Mouse (Mus musculus) heart, embryonic 13.5 days (tissue): ENCODE data around the gene Troap. TPM values are rescaled to one million over a fixed set of nuclear protein-coding genes. Genes with fewer than 3 reads are reported as not detected.

Source experiments
- ATAC-seq: fragments of 200-750 bp; cut with Nextera tagmentation; 2 replicates; pipeline ENCODE4 v1.8.0; 2017; ENCODE audit warnings: moderate TSS enrichment; ENCODE audit not compliant: insufficient number of reproducible peaks, low FRiP score, low TSS enrichment; ENCODE audit errors: extremely low read depth
- H3K27ac ChIP-seq: fragments of 300-500 bp; sonication (generic); replicated peaks from 2 replicates; pipeline ENCODE4 v1.5.1; 2015; ENCODE audit warnings: moderate library complexity, mild to moderate bottlenecking, inconsistent platforms
- H3K27me3 ChIP-seq: fragments of 300-500 bp; sonication (generic); replicated peaks from 2 replicates; pipeline ENCODE4 v1.6.1; 2015; ENCODE audit warnings: mild to moderate bottlenecking, inconsistent platforms
- H3K36me3 ChIP-seq: fragments of 300-500 bp; sonication (generic); 2 replicates; pipeline ENCODE4 v1.6.1; 2015; ENCODE audit warnings: mild to moderate bottlenecking, inconsistent platforms
- H3K4me1 ChIP-seq: fragments of 300-500 bp; sonication (generic); 2 replicates; pipeline ENCODE4 v1.6.1; 2015; ENCODE audit warnings: inconsistent platforms
- H3K4me2 ChIP-seq: fragments of 300-500 bp; sonication (generic); 2 replicates; pipeline ENCODE4 v1.6.1; 2015; ENCODE audit warnings: inconsistent platforms, mild to moderate bottlenecking, moderate library complexity
- H3K4me3 ChIP-seq: fragments of 300-500 bp; sonication (generic); 2 replicates; pipeline ENCODE4 v1.5.1; 2015; ENCODE audit warnings: moderate library complexity, mild to moderate bottlenecking, inconsistent platforms
- H3K9ac ChIP-seq: fragments of 300-500 bp; sonication (generic); 2 replicates; pipeline ENCODE4 v1.6.1; 2015; ENCODE audit warnings: inconsistent platforms, mild to moderate bottlenecking, moderate library complexity
- H3K9me3 ChIP-seq: fragments of 300-500 bp; sonication (generic); 2 replicates; pipeline ENCODE4 v1.6.1; 2016; ENCODE audit warnings: inconsistent platforms
- WGBS: fragments of 180-500 bp; shearing (Covaris S2); methylation state at CpG from one replicate; pipeline ENCODE4 v1.1.7; 2015; ENCODE audit warnings: mixed read lengths; 5-methylcytosine and 5-hydroxymethylcytosine counted together
- microRNA-seq: library from miRNA; unstranded; fragments of <30 nt; microRNA quantifications from one replicate; pipeline ENCODE4, GENCODE M21; 2016
- polyA plus RNA-seq: library from polyadenylated mRNA; unstranded; fragments of >200 nt; fragmentation: Nextera tagmentation; extraction: Ambion mirVana; gene quantifications from 2 replicates; pipeline ENCODE4 v1.2.1, GENCODE M21; 2015

Troap gene
- polyA plus RNA-seq, 1 experiment from 2014 or later, result 27.8 TPM

DNA sequence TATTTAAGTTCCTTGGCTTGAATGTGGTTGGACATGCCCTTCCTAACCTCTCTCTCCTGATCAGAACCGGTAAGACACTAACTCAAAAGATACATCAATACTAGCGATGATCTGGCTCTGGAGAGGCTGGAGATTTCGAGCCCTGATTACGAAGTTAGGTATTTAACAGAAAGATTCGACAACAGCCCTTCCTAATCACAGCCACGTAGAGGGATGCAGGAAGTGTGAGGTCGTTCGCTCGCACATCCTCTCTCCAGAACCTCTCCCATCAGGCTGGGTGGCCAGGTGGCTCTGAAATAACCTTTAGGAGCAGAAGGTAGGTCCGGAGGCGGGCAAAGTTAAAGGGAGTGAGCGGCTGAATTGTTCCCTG lies 51.3 kb downstream of the Troap start, which contains the start of gene Spats2:
TSS of gene Spats2 (plus strand) at position 206 of the 370 bp plus-strand sequence.
- ATAC-seq, result no peak
- peak within 1 kb of the TSS; percentile 86 for H3K4me3 ChIP-seq
- no peaks in the 10 kb centered on the region for H3K36me3 ChIP-seq
- peaks cover 41% of the 10 kb centered on the region for H3K4me1 ChIP-seq
- peak within 1 kb of the TSS; percentile 84 for H3K4me2 ChIP-seq
- no peaks in the 10 kb centered on the region for H3K9me3 ChIP-seq
- no peaks in the 10 kb centered on the region for H3K27me3 ChIP-seq
- peak within 1 kb of the TSS; percentile 95 for H3K27ac ChIP-seq
- peak within 1 kb of the TSS; percentile 97 for H3K9ac ChIP-seq
- 1% methylated on average over 12 of the region's 12 CpGs for WGBS

DNA sequence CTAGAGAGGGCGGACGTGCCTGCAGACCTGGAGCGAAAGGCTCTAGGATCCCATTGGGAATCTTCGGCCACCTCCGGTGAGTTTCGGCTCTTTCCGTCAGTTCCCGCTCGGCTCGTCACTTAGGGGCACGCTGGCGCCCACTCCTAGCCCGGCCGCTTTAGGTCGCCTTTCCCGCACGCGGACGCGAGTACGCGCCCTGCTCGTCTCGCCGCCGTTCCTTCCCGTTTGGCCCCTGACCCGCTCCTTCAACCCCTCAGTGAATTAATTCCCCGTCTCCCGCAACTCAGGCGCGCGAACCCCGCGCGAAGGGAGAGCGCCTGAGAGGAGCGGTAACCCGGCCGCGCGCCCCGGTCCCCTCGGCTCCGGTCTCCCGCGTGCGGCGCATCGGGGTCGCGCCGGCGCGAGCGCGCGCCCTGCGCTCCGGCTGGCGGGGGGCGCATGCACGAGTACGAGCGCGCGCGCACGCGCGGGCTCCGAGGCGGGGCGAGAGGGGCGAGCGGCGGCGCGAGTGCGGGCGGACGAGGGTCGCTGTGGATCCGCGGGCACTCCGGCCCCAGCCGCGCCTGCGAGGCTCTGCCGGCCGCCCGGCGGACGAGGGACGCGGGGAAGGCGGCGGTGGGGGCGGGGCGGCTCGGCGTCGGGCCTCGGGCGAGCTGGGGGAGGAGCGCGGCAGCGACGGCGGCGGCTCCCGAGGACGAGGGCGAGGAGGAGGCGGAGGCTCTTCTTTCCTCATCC lies 51.9 kb downstream of the Troap start:
- H3K9ac ChIP-seq, result peak overlapping the region; percentile 97
- WGBS, result under 1% methylated on average over 113 of the region's 115 CpGs
- peaks cover 41% of the 10 kb centered on the region for H3K4me1 ChIP-seq
- no peaks in the 10 kb centered on the region; the same call in 1 of the 2 replicates for H3K36me3 ChIP-seq
- peak overlapping the region; percentile 86 for H3K4me3 ChIP-seq
- no peaks in the 10 kb centered on the region for H3K9me3 ChIP-seq
- H3K27ac ChIP-seq, result peak overlapping the region; percentile 95
- no peaks in the 10 kb centered on the region for H3K27me3 ChIP-seq
- peak; percentile 68 for ATAC-seq
- peak overlapping the region; percentile 84 for H3K4me2 ChIP-seq

- H3K9ac ChIP-seq, result peak overlapping the region; percentile 97
- peak overlapping the region; percentile 84 for H3K4me2 ChIP-seq
- WGBS, result under 1% methylated on average over 34 of the region's 35 CpGs
- no peaks in the 10 kb centered on the region for H3K9me3 ChIP-seq
- ATAC-seq, result no peak
- H3K27ac ChIP-seq, result peak overlapping the region; percentile 95
- no peaks in the 10 kb centered on the region for H3K27me3 ChIP-seq
- H3K4me3 ChIP-seq, result peak overlapping the region; percentile 86
- peaks cover 41% of the 10 kb centered on the region for H3K4me1 ChIP-seq
- peaks cover 4% of the 10 kb centered on the region for H3K36me3 ChIP-seq
Measured at GRCm38 (mm10) chr15:99126816-99127365, 52.5 kb downstream of the Troap start.

DNA sequence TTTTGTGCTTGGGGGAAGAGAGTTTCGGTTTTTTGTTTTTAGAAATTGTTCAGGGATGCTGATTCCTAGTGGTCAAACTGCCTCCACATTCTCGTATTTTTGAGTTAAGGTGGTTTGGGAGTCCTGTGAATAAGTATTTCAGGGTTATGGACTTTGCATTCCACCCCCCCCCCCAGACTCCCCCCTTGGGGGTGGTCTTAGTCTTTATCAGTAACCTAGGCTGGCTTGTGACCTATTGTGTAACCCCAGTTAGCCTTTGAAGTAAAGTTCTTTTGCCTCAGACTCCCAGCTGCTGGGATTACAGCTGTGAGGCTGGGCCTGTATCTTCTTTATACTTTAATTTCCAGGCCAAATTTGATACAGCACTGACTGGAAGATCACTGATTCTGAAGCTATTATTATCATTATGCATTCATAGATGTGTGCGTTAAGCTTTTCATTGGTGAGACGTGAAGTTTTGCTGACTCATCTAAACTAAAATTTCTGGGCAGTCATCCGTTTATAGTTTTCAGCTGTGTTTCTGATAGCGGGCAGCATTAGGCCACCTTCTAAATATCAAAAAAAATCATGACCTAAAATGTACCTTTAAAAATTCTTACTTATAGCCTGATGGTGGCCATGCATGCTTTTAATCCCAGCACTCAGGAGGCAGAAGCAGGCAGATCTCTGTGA lies 53.6 kb downstream of the Troap start:
- Histone ChIP-seq H3K4me2 (peak overlapping the region; percentile 84), H3K9me3 (no peaks in the 10 kb centered on the region), H3K27me3 (no peaks in the 10 kb centered on the region), H3K4me1 (peaks cover 41% of the 10 kb centered on the region), H3K27ac (no peak overlapping the region), H3K4me3 (peak overlapping the region; percentile 86), H3K36me3 (peaks cover 11% of the 10 kb centered on the region), H3K9ac (peak overlapping the region; percentile 97)
- no peak for ATAC-seq
- 64% methylated on average over 6 of the region's 6 CpGs for WGBS

DNA sequence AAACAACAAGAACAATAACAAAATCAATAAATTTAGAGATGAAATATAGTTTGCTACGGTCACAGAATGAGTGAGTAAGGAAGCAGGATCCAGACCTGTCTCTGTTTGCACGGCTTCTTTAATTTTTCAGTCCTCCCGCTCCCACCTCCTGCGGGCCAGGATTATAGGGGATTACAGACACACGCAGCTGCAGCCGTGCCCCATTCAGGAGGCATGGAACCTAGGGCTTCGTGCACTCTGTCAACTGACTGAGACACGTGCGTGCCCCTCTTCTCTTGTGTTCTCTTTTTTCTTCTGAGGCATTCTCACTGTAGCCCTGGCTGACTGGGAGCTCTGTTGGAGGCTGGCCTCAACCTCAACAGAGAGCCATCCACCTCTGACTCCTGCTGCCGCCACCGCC lies 55.1 kb downstream of the Troap start:
- Histone ChIP-seq H3K4me1 (peaks cover 41% of the 10 kb centered on the region), H3K27ac (peak overlapping the region; percentile 28; the same call in 1 of the 2 replicates), H3K27me3 (no peaks in the 10 kb centered on the region), H3K4me2 (peak overlapping the region; percentile 36), H3K4me3 (0 out of 2 replicates have a peak overlapping the region, but pooled peaks have one; percentile 4), H3K36me3 (peaks cover 17% of the 10 kb centered on the region), H3K9me3 (no peaks in the 10 kb centered on the region), H3K9ac (peak overlapping the region; percentile 69)
- 68% methylated on average over 11 of the region's 11 CpGs for WGBS
- ATAC-seq, result no peak

GRCm38 (mm10) chr15:99129956-99130910 lies 55.9 kb downstream of the Troap start:
- Histone ChIP-seq H3K4me3 (peak overlapping the region; percentile 4; the same call in 1 of the 2 replicates), H3K36me3 (peaks cover 17% of the 10 kb centered on the region), H3K4me1 (peaks cover 40% of the 10 kb centered on the region), H3K9ac (peak overlapping the region; percentile 69), H3K9me3 (no peaks in the 10 kb centered on the region), H3K27ac (peak overlapping the region; percentile 28; the same call in 1 of the 2 replicates), H3K27me3 (no peaks in the 10 kb centered on the region), H3K4me2 (peak overlapping the region; percentile 36)
- 54% methylated on average over 22 of the region's 22 CpGs for WGBS
- no peak for ATAC-seq

Small RNA genes within 50 kb of the gene (microRNA-seq; reads per million reads assigned to microRNA genes)
- gene Mir6960, result 3.3 reads per million, percentile 12 among the genes with 10 or more reads in this experiment

Other genes starting within 250 kb of the Troap start
- 88.3 and 95.1 TPM in 2 replicates for gene Prkag1, start 243.1 kb upstream of the Troap start, polyA plus RNA-seq
- gene Kmt2d, start 203.4 kb upstream of the Troap start, polyA plus RNA-seq, result 8.1 and 8.9 TPM in 2 replicates
- gene Rhebl1, start 180.0 kb upstream of the Troap start, polyA plus RNA-seq, result 6.2 and 6.6 TPM in 2 replicates
- 2.1 and 2.3 TPM in 2 replicates for gene Dhh, start 176.0 kb upstream of the Troap start, polyA plus RNA-seq
- gene Lmbr1l, start 156.3 kb upstream of the Troap start, polyA plus RNA-seq, result 13.5 and 15.0 TPM in 2 replicates
- 1,584 and 1,655 TPM in 2 replicates for gene Tuba1b, start 140.0 kb upstream of the Troap start, polyA plus RNA-seq
- not detected in 2 replicates for gene Gm49450, start 121.0 kb upstream of the Troap start, polyA plus RNA-seq
- gene Tuba1a, start 120.9 kb upstream of the Troap start, polyA plus RNA-seq, result 1,012 and 1,030 TPM in 2 replicates
- gene Tuba1c, start 44.7 kb upstream of the Troap start, polyA plus RNA-seq, result 150 and 158 TPM in 2 replicates
- 0.56 and 1.7 TPM in 2 replicates for gene Prph, start 19.4 kb upstream of the Troap start, polyA plus RNA-seq
- 0.16 and 0.25 TPM in 2 replicates for gene C1ql4, start 13.2 kb downstream of the Troap start, polyA plus RNA-seq
- 1.0 and 1.8 TPM in 2 replicates for gene Dnajc22, start 18.6 kb downstream of the Troap start, polyA plus RNA-seq
- 31.8 and 34.5 TPM in 2 replicates for gene Spats2, start 51.3 kb downstream of the Troap start, polyA plus RNA-seq
- gene Kcnh3, start 150.3 kb downstream of the Troap start, polyA plus RNA-seq, result 0.19 and 0.45 TPM in 2 replicates
- gene Mcrs1, start 177.4 kb downstream of the Troap start, polyA plus RNA-seq, result 149 TPM in 2 replicates
- 37.4 and 41.5 TPM in 2 replicates for gene Prpf40b, start 220.5 kb downstream of the Troap start, polyA plus RNA-seq
- 0.40 and 0.52 TPM in 2 replicates for gene Fam186b, start 221.3 kb downstream of the Troap start, polyA plus RNA-seq